23 mouse cellular contexts compared by ENCODE assay signal in genomic region chr4:34177421-34177820, GRCm38 (mm10).
DNase-seq lines count a peak whose midpoint lies in the region; ATAC-seq and TF ChIP-seq lines count a peak whose summit lies in the region.
"Had no signal": no experiment of that assay in that cellular context is flagged by ENCODE, and none has a peak within 500 bp of the region (broad histone marks: within the 10 kb centered on the region; RNA-seq: fewer than 3 reads in every experiment).

No protein-coding gene starts in this region.

- H3K27ac ChIP-seq in liver, adult 2 months (replicated peaks; ENCODE audit: insufficient read depth, low read depth, low read length), result no peak overlapping the region
- no peak overlapping the region for H3K27ac ChIP-seq in liver, postnatal 0 days (ENCODE audit: low read depth)
- H3K27ac ChIP-seq in brown adipose tissue, adult 24 weeks (replicated peaks; ENCODE audit: low read depth, low read length), result peak overlapping the region; percentile 95
- H3K27ac ChIP-seq: embryonic facial prominence, embryonic 12.5 days; embryonic facial prominence, embryonic 15.5 days; gastrocnemius, adult 2 months; heart, embryonic 15.5 days; hindbrain, embryonic 10.5 days; hindbrain, embryonic 15.5 days had no signal

- no peak overlapping the region for H3K9ac ChIP-seq in liver, adult 2 months (ENCODE audit: low read depth, low read length)
- H3K9ac ChIP-seq in liver, postnatal 0 days (replicated peaks), result no peak overlapping the region
- H3K9ac ChIP-seq: embryonic facial prominence, embryonic 12.5 days; embryonic facial prominence, embryonic 15.5 days; forebrain, postnatal 0 days; heart, embryonic 12.5 days; heart, embryonic 15.5 days; hindbrain, embryonic 15.5 days had no signal

- no peak overlapping the region for H3K4me2 ChIP-seq in liver, postnatal 0 days (ENCODE audit: low read depth, low read length)
- H3K4me2 ChIP-seq: embryonic facial prominence, embryonic 12.5 days; embryonic facial prominence, embryonic 15.5 days; heart, embryonic 12.5 days; heart, embryonic 15.5 days; hindbrain, embryonic 15.5 days had no signal

- no peaks in the 10 kb centered on the region for H3K36me3 ChIP-seq in liver, adult 2 months (ENCODE audit: control insufficient read depth, insufficient read depth, low read length)
- no peaks in the 10 kb centered on the region for H3K36me3 ChIP-seq in liver, postnatal 0 days (replicated peaks; ENCODE audit: insufficient read depth, low read length)
- H3K36me3 ChIP-seq: embryonic facial prominence, embryonic 12.5 days; embryonic facial prominence, embryonic 15.5 days; heart, embryonic 12.5 days; heart, embryonic 15.5 days; hindbrain, embryonic 10.5 days; hindbrain, embryonic 15.5 days had no signal

- TF ChIP-seq EP300 in liver, postnatal 0 days (IDR thresholded peaks at IDR 0.05; ENCODE audit: low read depth), result no peak

- 56% methylated on average over 1 of the region's 1 CpGs for WGBS in liver, adult 2 months
- WGBS in liver, postnatal 0 days (ENCODE audit: insufficient replicate concordance), result 87% methylated on average over 1 of the region's 1 CpGs

- TF ChIP-seq CTCF in liver, adult 2 months (IDR thresholded peaks at IDR 0.05; ENCODE audit: low read depth, low read length), result no peak
- no peak for TF ChIP-seq CTCF in liver, postnatal 0 days (IDR thresholded peaks at IDR 0.05; ENCODE audit: low read depth)

- peak; percentile 41 for DNase-seq in adrenal gland, postnatal 14 days
- DNase-seq in adrenal gland, adult 8-10 months, result no peak
- DNase-seq in liver, adult 2 months (ENCODE audit: extremely low read depth, low read depth, low spot score), result peak; percentile 75
- no peak for DNase-seq in liver, postnatal 0 days
- DNase-seq in adipocyte (ENCODE audit: low spot score), result peak; percentile 89
- DNase-seq: cerebellum, adult 18-20 months; cerebellum, adult 9-10 months; cerebellum, postnatal 25 days; forebrain, postnatal 0 days; gastrocnemius, adult 2 months; gastrocnemius, postnatal 25 days; heart, postnatal 10 days; heart, postnatal 36 days had no signal

- TF ChIP-seq POLR2A in liver, adult 2 months (IDR thresholded peaks at IDR 0.05; ENCODE audit: extremely low read depth, insufficient read depth, low read length), result no peak

- no peaks in the 10 kb centered on the region for H3K79me2 ChIP-seq in liver, adult 2 months (ENCODE audit: control insufficient read depth, insufficient read depth, low read length)

- H3K9me3 ChIP-seq in liver, postnatal 0 days (ENCODE audit: low read length), result no peaks in the 10 kb centered on the region; the same call in 1 of the 2 replicates
- H3K9me3 ChIP-seq: embryonic facial prominence, embryonic 12.5 days; embryonic facial prominence, embryonic 15.5 days; heart, embryonic 12.5 days; heart, embryonic 15.5 days; hindbrain, embryonic 10.5 days; hindbrain, embryonic 15.5 days had no signal

- H3K27me3 ChIP-seq in liver, adult 2 months (ENCODE audit: control insufficient read depth, insufficient read depth, low read length), result no peaks in the 10 kb centered on the region
- no peaks in the 10 kb centered on the region for H3K27me3 ChIP-seq in liver, postnatal 0 days (ENCODE audit: insufficient read depth, low read length)
- H3K27me3 ChIP-seq: embryonic facial prominence, embryonic 12.5 days; embryonic facial prominence, embryonic 15.5 days; heart, embryonic 12.5 days; heart, embryonic 15.5 days; hindbrain, embryonic 15.5 days had no signal

- no peak for ATAC-seq in liver, postnatal 0 days
- ATAC-seq: CD4-positive, CD25-positive, alpha-beta regulatory T cell, adult 4 months; forebrain, embryonic 14.5 days; forebrain, postnatal 0 days; intestine, postnatal 0 days had no signal

- 0 out of 2 replicates have a peak, but pooled peaks cover 2% of the 10 kb centered on the region for H3K4me1 ChIP-seq in liver, adult 2 months (ENCODE audit: control insufficient read depth, insufficient read depth, low read length)
- no peaks in the 10 kb centered on the region for H3K4me1 ChIP-seq in liver, postnatal 0 days (ENCODE audit: insufficient read depth)
- H3K4me1 ChIP-seq in brown adipose tissue, adult 24 weeks (ENCODE audit: control insufficient read depth, insufficient read depth, insufficient read length, low read length), result peaks cover 2% of the 10 kb centered on the region; the same call in 1 of the 2 replicates
- H3K4me1 ChIP-seq: embryonic facial prominence, embryonic 12.5 days; embryonic facial prominence, embryonic 15.5 days; heart, embryonic 12.5 days; heart, embryonic 15.5 days; hindbrain, embryonic 10.5 days; hindbrain, embryonic 15.5 days had no signal

- H3K4me3 ChIP-seq in liver, adult 2 months (ENCODE audit: insufficient read depth, low read depth, low read length), result no peak overlapping the region
- no peak overlapping the region for H3K4me3 ChIP-seq in liver, postnatal 0 days (ENCODE audit: low read depth, low read length)
- H3K4me3 ChIP-seq in brown adipose tissue, adult 24 weeks (ENCODE audit: insufficient read depth, low read depth, low read length), result no peak overlapping the region
- H3K4me3 ChIP-seq: embryonic facial prominence, embryonic 12.5 days; embryonic facial prominence, embryonic 15.5 days; gastrocnemius, adult 2 months; heart, embryonic 12.5 days; heart, embryonic 15.5 days; hindbrain, embryonic 10.5 days; hindbrain, embryonic 15.5 days had no signal

Comparison
In these comparisons a context has a peak if more than half of its experiments do, and no peak if none do; other contexts are left out.
1. DNase-seq: peak in adrenal gland, postnatal 14 days (single experiment), liver, adult 2 months (single experiment) and adipocyte (single experiment); none in adrenal gland, adult 8-10 months (single experiment) and liver, postnatal 0 days (single experiment).